Mouse (Mus musculus) left cerebral cortex, adult 11 months (tissue): ENCODE results near the gene Ube2f.
A peak's percentile ranks its signal among the peaks of the same experiment; 100 is the strongest.

Experiments used
- DNase-seq: peaks from one replicate; pipeline ENCODE4 v3.0.0; 2022; ENCODE audit warnings: low spot score

Ube2f gene

DNA sequence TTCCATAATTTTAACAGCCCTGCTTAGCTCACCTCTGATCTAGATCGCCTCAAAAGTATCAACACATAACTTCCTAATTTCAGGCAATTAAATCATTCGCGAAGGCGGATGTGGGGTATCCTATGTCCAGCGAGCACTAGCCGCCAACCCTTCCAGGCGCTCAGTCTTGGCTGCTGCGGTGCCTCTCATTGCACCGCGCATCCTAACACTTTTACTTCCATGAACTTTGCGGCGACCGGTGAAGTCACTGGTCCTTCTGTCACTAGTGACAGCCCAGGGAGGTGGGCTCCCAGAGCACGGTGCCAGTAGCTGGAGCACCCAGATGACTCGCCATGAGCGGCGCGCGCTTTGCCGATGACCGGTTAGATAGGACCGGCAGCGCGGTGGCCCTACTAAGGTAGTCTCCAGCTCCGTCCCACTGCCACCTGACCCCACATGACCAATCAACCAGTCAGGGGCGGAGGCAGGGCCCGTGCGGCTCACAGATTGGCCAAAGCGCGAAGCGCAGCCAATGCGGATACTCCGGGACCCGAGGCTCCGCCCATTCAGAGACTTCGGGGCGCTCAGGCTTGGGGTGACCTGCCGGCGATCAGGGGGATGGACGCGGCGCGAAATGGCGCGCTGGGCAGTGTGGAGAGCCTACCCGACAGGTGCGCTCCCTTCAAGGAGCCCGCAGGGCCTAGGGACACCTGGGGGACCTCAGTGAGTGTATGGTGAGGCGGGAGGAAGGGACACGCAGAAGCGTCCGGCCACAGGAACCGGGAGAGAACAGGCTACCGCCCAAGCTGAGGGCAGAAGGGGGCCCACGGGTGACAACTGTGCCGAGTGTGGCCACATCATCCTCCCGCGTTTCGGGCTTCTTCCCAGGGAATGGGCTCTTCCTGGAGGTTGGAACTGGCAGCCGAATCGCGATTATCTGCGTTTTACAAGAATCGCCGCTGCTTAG, 48.0 kb downstream of the Ube2f start, which contains the start of gene Scly:
Gene Scly (plus strand): TSS at position 540 of the 946 bp plus-strand sequence.
- DNase-seq, result peak; percentile 92

DNA sequence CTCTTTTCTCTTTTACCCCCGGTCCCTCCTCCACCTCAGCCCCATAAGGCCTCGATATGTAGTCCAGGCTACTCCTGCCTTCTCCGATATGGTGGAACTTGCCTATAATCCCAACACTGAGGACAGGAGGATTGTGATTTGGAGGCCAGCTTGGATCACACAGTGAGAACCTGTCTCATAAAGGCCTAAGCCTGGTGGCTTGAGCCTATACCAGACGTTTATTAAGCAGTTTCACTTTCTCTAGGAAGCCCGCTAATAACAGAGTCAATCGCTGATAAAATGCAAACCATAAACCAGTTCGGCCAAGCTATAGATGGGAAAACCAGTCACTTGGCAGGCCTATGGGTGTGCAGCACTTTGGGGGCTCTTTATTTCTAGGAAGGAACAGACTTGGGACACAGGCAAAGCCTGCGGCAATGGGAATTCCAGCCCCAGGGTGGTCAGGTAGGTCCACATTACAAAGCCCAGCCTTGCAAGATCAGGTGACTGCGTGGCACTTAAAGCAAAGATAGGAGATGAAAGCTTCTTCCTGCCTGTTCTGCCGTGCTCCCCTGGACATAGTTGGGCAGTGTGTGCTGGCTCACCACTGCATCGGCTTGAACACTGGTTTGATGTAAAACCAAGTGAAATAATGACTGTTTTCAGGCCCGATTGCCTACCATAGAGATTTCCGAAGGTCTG, 49.1 kb downstream of the Ube2f start:
- DNase-seq, result no peak

DNA sequence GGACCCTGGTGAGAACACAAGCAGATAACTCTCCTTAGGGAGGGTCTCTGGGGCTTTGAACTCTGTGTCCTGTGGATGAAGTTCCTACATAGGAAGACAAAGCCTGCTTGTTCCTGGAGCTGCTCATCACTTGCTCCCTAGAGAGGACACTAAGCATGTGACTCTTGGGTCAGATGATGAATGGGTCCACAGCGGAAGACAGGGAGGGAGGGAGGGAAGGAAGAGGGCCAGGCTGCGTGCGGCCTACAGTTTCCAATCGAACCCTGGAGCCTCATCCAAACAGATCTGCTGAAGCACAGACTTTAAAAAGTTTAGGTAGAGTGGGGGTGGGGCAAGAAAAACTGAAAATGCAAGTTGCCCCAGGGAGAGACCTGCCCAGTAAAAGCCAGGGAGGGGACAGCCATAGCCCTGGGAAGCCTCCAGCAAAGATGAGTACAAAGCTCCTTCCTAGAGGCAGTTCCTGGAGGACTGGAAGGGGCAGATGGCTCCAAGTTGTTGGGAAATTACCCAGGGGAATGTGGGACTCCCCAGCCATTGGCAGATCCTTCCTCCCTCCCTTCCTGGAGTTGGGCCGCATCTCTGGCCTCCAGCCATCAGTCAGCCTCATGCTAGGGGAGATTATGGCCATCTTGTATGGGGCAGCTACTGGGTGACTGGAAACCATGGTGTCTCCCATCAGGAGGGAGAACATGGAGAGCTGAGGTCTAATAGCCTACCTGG, 49.8 kb downstream of the Ube2f start:
- no peak for DNase-seq

DNA sequence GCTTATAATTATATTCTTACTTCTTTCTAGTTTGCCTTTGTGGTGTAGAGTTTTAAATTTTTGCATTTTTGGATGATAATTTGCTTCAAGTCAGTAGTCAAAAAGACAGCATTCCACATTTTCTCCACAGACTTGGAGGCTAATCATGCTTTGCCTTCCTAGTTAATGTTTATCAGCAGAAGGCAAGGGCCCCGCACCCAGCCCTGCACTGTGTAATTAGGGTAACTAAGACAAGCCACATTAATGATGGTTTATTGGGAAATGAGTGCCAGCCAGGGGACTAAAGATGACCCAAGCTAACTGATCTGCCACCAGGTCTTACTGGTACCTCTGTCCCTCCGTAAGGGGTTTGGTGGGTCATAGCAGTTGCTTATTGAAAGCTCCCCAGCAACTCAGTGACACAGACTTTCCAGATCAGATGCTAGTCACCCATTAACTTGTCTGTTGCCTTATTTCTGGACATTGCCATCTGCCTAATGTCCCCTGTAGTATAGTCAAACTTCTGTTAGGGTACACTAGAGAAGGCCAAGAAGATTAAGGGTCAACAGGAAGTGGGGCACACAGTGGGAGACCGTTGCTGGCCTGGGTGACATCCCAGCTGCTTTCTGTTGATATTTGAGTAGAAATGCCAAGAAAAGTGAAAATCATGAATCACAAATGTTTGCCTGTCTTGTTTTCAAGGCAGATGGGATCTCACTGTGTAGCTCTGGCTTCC, 51.3 kb downstream of the Ube2f start:
- DNase-seq, result no peak

DNA sequence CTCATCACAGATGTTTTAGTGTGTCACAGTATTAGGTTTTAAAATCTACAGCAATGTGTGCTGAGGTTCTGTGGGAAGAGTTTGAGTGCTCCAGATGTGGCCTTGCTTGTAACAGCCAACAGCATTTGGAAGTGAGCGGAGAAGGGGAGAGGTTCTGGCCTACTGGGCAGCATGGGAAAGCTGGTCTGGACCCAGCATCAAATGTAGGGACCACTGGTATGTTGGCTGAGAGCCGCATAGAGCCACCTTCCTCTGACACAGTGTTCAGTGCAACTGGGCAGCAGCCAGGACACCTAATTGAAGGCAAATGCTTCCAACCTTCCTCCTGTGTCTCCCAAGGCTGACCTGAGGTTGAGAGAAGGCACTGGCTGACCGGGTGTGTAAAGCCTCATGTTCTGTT, 51.9 kb downstream of the Ube2f start:
- DNase-seq, result no peak

DNA sequence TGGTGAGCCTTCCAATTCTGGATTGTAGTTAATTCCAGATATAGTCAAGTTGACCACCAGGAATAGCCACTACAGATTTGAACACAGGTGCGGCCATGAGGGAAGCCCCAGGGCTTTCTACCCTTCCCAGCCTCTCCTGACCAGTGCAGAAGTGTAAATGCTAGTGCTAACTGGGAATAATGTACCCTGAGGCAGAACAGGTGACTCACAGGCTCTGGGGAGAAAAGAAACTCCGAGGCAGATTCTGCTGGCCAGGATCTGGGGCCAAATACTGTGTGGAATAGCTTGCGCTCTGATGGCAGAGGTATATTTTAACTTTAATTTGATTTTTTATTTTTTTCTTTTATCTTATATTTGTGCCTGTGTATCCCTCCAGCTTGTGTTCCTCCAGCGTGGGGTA, 54.5 kb downstream of the Ube2f start:
- no peak for DNase-seq

DNA sequence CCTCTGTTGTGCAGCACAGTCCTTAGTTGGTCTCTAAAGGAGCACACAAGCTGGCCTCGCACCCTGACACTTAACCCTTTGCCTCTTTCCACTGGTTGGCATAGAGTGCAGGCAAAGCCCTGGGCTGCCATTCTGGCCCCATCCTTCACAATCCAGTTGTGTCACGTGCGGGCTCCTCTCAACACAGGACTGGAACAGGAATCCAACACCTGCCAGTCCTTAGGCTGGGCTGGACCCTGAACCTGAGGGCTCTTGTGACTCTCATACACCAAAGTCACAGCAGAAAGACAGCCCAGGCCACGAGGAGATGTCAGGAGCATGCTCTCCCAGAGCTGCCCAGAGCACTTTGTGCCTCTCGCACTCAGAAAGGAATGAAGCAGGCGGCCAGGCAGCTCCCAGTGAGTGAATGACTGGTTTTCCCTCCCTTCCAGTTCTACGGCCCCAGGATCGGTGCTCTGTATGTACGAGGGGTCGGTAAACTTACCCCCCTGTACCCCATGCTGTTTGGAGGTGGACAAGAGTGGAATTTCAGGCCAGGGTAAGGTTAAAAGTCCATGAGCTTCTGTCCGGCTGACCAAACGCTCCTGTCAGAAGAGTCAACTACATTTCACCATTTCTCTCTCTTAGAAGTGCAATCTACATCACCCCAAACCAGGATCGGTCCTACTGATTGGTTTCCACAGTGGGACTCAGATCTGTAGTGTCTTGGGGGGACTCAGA, 59.4 kb downstream of the Ube2f start:
- DNase-seq, result no peak

DNA sequence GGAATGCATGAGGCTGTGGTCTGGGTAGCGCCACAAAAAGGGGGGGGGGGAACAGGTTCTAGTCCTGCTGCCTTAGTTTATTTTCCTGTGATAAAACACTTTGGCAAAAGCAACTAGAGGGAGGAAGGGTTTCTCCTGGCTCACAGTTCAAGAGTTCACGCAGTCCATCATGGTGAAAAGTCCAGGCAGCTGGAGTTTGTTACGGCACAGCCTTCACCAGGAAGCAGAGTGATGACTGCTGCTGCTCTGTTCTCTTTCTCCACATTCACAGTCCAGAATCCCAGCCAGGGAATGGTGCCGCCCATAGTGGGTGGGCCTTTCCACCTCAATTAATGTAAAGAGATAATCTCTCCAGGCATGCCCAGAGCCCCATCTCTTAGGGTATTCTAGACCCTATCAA, 62.2 kb downstream of the Ube2f start:
- no peak for DNase-seq

DNA sequence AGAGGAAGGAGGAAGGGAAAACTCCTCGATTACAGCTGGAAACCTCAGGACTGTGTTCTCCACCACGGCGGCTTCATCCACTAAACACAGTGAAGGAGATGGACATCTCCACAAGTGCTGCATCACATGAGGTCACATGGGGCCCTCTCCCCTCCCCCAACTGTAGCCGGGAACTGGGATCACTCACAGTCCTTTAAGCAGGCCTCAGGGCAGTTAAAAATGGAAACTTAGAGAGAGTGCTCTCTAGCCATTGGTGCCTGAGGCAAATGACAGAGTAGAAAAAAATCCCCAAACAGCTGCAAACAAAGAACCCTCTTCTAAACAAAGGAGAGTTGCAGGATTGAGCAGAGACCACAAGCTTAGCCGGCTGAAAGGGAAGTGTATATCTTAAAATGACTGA, 63.1 kb downstream of the Ube2f start:
- DNase-seq, result no peak

DNA sequence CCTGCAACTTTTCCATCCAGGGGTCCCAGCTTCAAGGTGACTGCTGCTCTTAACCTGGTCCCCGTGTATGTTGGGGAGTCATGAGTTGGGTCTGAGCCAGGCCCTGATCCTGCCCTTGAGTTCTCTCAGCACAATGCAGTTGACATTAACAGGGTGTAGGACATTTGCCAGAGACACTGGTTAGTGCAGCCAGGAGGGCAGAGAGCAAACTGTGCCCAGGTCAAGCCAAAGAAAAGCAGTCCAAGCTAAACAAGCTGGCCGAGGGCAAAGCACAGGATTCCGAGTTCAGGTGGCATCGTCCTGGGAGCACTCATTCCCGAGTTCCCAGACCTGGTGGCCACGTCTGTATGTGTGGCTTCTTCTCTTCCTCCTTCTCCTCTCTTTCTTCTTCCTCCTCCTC, 67.6 kb downstream of the Ube2f start:
- no peak for DNase-seq

DNA sequence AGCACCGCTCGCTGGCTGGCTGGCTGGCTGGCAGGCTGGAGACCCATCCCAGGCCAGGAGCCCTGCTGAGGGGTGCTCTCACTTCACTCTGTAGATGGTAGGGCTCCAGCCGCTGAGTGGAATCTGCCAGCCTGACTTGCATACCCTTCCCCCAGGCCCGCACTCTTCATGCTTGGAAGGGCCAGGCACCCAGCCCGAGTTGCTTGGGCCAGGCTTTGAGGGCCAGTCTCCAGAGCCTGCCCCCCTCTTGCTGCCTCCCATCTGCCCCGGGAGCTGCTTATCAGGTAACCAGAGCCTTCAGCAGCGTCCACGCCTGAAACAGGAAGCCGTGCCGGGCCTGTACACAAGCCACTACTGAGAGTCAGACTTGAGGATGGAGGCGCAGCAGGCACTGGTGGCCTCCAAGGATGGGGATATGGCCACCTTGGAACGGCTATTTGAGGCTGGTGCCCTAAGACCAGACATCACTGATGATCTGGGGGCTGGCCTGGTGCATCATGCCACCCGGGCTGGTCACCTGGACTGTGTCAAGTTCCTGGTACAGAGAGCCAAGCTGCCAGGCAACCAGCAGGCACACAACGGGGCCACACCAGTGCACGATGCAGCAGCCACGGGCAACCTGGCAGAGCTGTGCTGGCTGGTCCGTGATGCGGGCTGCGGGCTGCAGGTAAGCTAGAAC, 71.8 kb downstream of the Ube2f start, which contains the start of gene Espnl:
Gene Espnl (plus strand): TSS at position 316 of the 679 bp plus-strand sequence.
- no peak for DNase-seq

DNA sequence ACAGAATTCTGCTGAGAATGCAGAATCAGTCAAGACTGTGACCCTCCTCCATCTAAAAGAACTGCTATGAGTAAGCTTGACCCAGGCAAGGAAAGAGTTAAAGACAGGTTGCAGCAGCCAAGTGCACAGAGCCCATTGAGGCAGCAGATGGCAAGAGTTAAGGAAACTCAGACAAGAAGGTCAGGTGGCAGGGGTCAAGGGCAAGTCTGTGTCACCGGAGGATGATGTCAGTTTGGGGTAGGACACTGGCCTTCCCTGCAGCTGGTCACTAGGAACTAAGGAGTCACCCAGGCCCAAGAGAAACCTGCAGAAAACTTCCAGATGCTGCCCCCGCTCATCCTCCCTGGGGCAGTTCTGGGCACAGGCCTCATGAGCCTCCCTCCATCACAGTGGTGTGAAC, 74.5 kb downstream of the Ube2f start:
- no peak for DNase-seq

DNA sequence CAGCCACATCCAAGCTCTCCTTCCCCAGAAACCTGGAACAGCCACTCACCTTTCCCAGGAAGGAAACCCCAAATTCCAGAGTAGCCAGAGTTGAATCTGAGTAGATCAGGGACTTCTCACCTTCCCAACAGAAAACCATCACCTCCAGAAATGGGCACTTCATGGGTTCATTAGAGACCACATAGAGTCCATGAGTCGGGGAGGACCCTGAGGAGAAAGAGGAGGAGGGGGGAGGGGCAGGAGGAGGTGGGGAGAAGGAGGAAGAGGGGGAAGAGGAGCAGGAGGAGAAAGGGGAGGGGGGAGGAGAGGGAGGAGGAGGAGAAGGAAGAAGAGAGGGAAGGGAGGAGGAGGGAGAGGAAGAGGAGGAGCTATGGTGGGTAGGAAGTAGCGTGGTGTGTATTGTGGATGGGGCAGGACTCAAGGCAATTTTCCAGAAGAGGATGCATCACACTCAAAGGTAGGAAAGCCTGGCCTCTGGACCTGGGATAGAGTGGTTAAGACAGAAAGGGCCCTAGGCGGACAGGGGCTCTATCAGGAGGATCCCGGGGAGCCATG, 75.5 kb downstream of the Ube2f start:
- DNase-seq, result no peak

DNA sequence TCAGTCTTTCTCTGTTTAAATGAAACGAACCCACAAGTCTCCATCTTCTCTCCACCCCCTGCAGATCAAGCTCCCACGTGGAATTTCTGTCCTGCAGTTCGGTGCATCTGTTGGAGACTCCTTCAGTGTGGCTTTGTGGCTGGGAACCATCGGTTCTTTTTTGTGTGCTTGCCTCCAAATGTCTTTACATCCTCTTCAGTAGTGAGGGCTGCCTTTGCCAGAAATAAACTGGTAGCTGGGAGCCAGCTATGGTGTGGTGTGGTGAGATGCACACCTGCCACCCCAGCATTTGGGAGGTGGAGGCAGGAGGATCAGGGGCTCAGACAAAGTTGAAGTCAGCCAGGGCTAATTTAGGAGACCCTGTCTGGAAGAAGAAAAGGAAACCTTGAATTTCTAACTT, 82.0 kb downstream of the Ube2f start:
- no peak for DNase-seq

DNA sequence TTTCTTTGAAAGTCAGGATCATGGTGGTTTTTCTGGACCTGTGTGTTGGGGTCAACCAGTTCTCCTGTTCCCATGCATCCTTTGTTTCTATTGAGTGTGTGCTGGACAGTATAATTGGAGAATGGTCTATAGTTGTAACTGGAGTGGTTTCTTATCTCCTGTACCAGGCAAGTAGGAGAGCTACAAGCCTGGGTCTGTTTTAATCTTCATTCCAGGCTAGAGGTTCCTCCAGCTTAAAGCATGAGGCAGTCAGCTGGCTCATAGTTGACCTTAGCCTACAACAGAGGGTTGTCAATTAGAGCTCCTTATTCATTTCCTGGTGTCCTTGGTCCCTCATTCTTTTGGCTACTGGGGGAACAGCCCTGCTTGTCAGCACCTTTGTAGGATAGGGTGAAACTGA, 83.5 kb downstream of the Ube2f start:
- no peak for DNase-seq

DNA sequence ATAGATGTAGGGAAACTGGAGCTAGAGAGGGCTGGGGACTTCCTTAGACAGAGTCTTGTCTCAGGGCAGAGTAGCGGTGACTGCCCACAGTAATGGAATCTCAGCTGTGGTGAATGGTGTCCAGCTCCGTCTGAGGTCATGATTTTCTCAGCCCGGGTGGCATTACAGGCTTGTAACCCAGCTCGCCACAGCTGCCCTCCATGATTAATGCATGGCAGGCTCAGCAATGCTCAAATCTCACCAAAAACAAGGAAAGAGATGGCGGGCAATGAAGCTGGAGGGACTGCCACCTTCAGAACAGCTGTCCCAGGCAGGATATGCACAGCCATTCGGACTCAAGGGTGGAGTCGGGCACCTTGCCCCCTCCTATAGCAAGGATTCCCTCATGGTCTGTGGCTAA, 87.3 kb downstream of the Ube2f start:
- no peak for DNase-seq
